Mouse (Mus musculus): ENCODE data around the gene Arfgap3. TPM values are rescaled to one million over a fixed set of nuclear protein-coding genes. Genes with fewer than 3 reads are reported as not detected.

Arfgap3 gene
- total and polyA plus RNA-seq, 3 experiments: 8.2 to 12.4 TPM; not detected in 1

DNA sequence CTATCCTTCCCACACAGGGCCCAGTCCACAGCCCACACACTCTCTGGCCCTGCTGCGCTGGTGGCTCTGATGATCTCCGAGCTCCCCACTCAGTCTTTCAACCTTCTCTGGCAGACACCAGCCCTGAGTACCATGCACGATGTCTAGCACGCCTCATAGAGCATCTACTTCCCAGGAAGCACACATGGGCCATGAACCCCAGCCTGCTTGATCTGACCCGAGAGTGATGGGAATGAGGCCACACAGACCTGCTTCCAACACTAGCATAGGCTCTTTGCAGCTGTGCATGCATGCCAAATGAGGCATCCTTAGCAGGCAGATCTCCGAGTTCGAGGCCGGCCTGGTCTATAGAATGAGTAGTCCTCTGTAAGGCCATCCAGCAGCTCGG, 45.2 kb downstream of the Arfgap3 start:
- no peaks in the 10 kb centered on the region for H3K4me1 ChIP-seq (ENCODE audit: control insufficient read depth in 1 of 2, insufficient read depth in 2 of 2, low read length in 2 of 2)
- no peaks in the 10 kb centered on the region for H3K9me3 ChIP-seq (replicated peaks; ENCODE audit: insufficient read depth, low read length)
- no peak overlapping the region for H3K9ac ChIP-seq (ENCODE audit: control insufficient read depth, low read depth, low read length, poor library complexity, severe bottlenecking)
- TF ChIP-seq GATA1 (IDR thresholded peaks at IDR 0.05; ENCODE audit: low read depth, low read length): no peak
- TF ChIP-seq ETS1 (IDR thresholded peaks at IDR 0.05; ENCODE audit: low read depth, low read length): no peak
- no peak for TF ChIP-seq RCOR1 (IDR thresholded peaks at IDR 0.05; ENCODE audit: low read depth, low read length)
- no peak for TF ChIP-seq SIN3A (IDR thresholded peaks at IDR 0.05; ENCODE audit: low read length)
- TF ChIP-seq BHLHE40 (IDR thresholded peaks at IDR 0.05; ENCODE audit: borderline replicate concordance, low read depth, low read length): no peak
- TF ChIP-seq POLR2AphosphoS2 (IDR thresholded peaks at IDR 0.05; ENCODE audit: low read length): no peak
- no peak for TF ChIP-seq USF1 (IDR thresholded peaks at IDR 0.05; ENCODE audit: low read depth, low read length)
- TF ChIP-seq POLR2AphosphoS5 (IDR thresholded peaks at IDR 0.05; ENCODE audit: borderline replicate concordance, low read depth, low read length): no peak
- no peak for TF ChIP-seq MYC (IDR thresholded peaks at IDR 0.05; ENCODE audit: low read depth, low read length)
- no peak for TF ChIP-seq MXI1 (IDR thresholded peaks at IDR 0.05; ENCODE audit: low read depth, low read length)
- TF ChIP-seq MEF2A (IDR thresholded peaks at IDR 0.05; ENCODE audit: extremely low read depth, insufficient replicate concordance, low read depth, low read length, poor library complexity, severe bottlenecking): no peak
- no peak for TF ChIP-seq KAT2A (conservative IDR thresholded peaks at IDR 0.05; ENCODE audit: low read depth, low read length)
- TF ChIP-seq CTCF (IDR thresholded peaks at IDR 0.05 in 2 of 3, conservative IDR thresholded peaks at IDR 0.05 in 1 of 3; ENCODE audit: control insufficient read depth in 1 of 3, insufficient read depth in 1 of 3, low read depth in 2 of 3, low read length in 3 of 3, poor library complexity in 1 of 3, severe bottlenecking in 1 of 3): no peak
- TF ChIP-seq NELFE (IDR thresholded peaks at IDR 0.05; ENCODE audit: low read depth, low read length): no peak
- TF ChIP-seq HCFC1 (IDR thresholded peaks at IDR 0.05; ENCODE audit: low read depth, low read length): no peak
- no peak for TF ChIP-seq MAZ (IDR thresholded peaks at IDR 0.05; ENCODE audit: low read depth, low read length)
- TF ChIP-seq POLR2A (IDR thresholded peaks at IDR 0.05; ENCODE audit: control insufficient read depth in 1 of 2, insufficient read depth in 1 of 2, low read depth in 1 of 2, low read length in 2 of 2, poor library complexity in 1 of 2): no peak
- DNase-seq (ENCODE audit: low read depth, low spot score): no peak
- no peaks in the 10 kb centered on the region; a peak in 1 of 4 replicates for H3K36me3 ChIP-seq (ENCODE audit: control insufficient read depth in 1 of 2, insufficient read depth in 2 of 2, low read length in 2 of 2)
- no peaks in the 10 kb centered on the region for H3K79me2 ChIP-seq (ENCODE audit: control insufficient read depth, insufficient read depth, low read length, poor library complexity)
- no peak overlapping the region for H3K4me3 ChIP-seq (ENCODE audit: control insufficient read depth in 1 of 2, insufficient read depth in 1 of 2, low read depth in 2 of 2, low read length in 2 of 2)
- no peak overlapping the region for H3K27ac ChIP-seq (ENCODE audit: control insufficient read depth, low read depth, low read length)
- no peaks in the 10 kb centered on the region for H3K27me3 ChIP-seq (ENCODE audit: control insufficient read depth in 1 of 2, insufficient read depth in 2 of 2, low read length in 2 of 2)

GRCm38 (mm10) chr15:83303656-83304484, 46.2 kb downstream of the Arfgap3 start:
- no peaks in the 10 kb centered on the region for H3K27me3 ChIP-seq (ENCODE audit: control insufficient read depth in 1 of 2, insufficient read depth in 2 of 2, low read length in 2 of 2)
- H3K27ac ChIP-seq (ENCODE audit: control insufficient read depth, low read depth, low read length): no peak overlapping the region
- no peaks in the 10 kb centered on the region for H3K4me1 ChIP-seq (ENCODE audit: control insufficient read depth in 1 of 2, insufficient read depth in 2 of 2, low read length in 2 of 2)
- peak; percentile 46 for DNase-seq (ENCODE audit: low read depth, low spot score)
- no peak overlapping the region for H3K4me3 ChIP-seq (ENCODE audit: control insufficient read depth in 1 of 2, insufficient read depth in 1 of 2, low read depth in 2 of 2, low read length in 2 of 2)
- no peaks in the 10 kb centered on the region for H3K79me2 ChIP-seq (ENCODE audit: control insufficient read depth, insufficient read depth, low read length, poor library complexity)
- H3K9ac ChIP-seq (ENCODE audit: control insufficient read depth, low read depth, low read length, poor library complexity, severe bottlenecking): no peak overlapping the region
- H3K36me3 ChIP-seq (ENCODE audit: control insufficient read depth in 1 of 2, insufficient read depth in 2 of 2, low read length in 2 of 2): no peaks in the 10 kb centered on the region; a peak in 1 of 4 replicates
- H3K9me3 ChIP-seq (replicated peaks; ENCODE audit: insufficient read depth, low read length): no peaks in the 10 kb centered on the region
- TF ChIP-seq POLR2A (IDR thresholded peaks at IDR 0.05; ENCODE audit: control insufficient read depth in 1 of 2, insufficient read depth in 1 of 2, low read depth in 1 of 2, low read length in 2 of 2, poor library complexity in 1 of 2): no peak
- TF ChIP-seq CHD1 (IDR thresholded peaks at IDR 0.05; ENCODE audit: low read depth, low read length): no peak
- no peak for TF ChIP-seq SMC3 (IDR thresholded peaks at IDR 0.05; ENCODE audit: low read depth, low read length)
- no peak for TF ChIP-seq POLR2AphosphoS5 (IDR thresholded peaks at IDR 0.05; ENCODE audit: borderline replicate concordance, low read depth, low read length)
- no peak for TF ChIP-seq USF2 (IDR thresholded peaks at IDR 0.05; ENCODE audit: borderline replicate concordance in 1 of 2, insufficient read depth in 1 of 2, low read depth in 1 of 2, low read length in 2 of 2)
- TF ChIP-seq RCOR1 (IDR thresholded peaks at IDR 0.05; ENCODE audit: low read depth, low read length): no peak
- TF ChIP-seq KAT2A (conservative IDR thresholded peaks at IDR 0.05; ENCODE audit: low read depth, low read length): no peak
- no peak for TF ChIP-seq ZC3H11A (IDR thresholded peaks at IDR 0.05; ENCODE audit: low read depth, low read length)

All from MEL (cell line).